Mouse (Mus musculus) forebrain, postnatal 0 days (tissue): ENCODE data around the gene Sf3b2. TPM values are rescaled to one million over a fixed set of nuclear protein-coding genes. Genes with fewer than 3 reads are reported as not detected.

Source experiments
- ATAC-seq: fragments of 200-750 bp; cut with Nextera tagmentation; 2 replicates; pipeline ENCODE4 v1.8.0; 2017; ENCODE audit warnings: mild to moderate bottlenecking, moderate library complexity
- DNase-seq: peaks from one replicate; pipeline ENCODE4 v3.0.0-alpha.2; 2015
- H3K27ac ChIP-seq: fragments of 300-500 bp; sonication (generic); 2 replicates; pipeline ENCODE4 v1.5.1; 2014; ENCODE audit warnings: low read depth, mild to moderate bottlenecking, antibody characterized with exemption, low read length, moderate library complexity, mixed read lengths
- H3K27me3 ChIP-seq: fragments of 300-500 bp; sonication (generic); 2 replicates; pipeline ENCODE4 v1.6.1; 2014; ENCODE audit warnings: mild to moderate bottlenecking, low read length, mixed read lengths; ENCODE audit not compliant: insufficient read depth
- H3K36me3 ChIP-seq: fragments of 300-500 bp; sonication (generic); 2 replicates; pipeline ENCODE4 v1.6.1; 2014; ENCODE audit warnings: mild to moderate bottlenecking, moderate library complexity; ENCODE audit not compliant: insufficient read depth
- H3K4me1 ChIP-seq: fragments of 300-500 bp; sonication (generic); 2 replicates; pipeline ENCODE4 v1.6.1; 2014; ENCODE audit warnings: antibody characterized with exemption; ENCODE audit not compliant: insufficient read depth
- H3K4me2 ChIP-seq: fragments of 300-500 bp; sonication (generic); 2 replicates; pipeline ENCODE4 v1.6.1; 2014; ENCODE audit warnings: low read depth, mild to moderate bottlenecking, moderate library complexity
- H3K4me3 ChIP-seq: fragments of 300-500 bp; sonication (generic); 2 replicates; pipeline ENCODE4 v1.5.1; 2014; ENCODE audit warnings: low read depth, low read length, mixed read lengths
- H3K9ac ChIP-seq: fragments of 300-500 bp; sonication (generic); 2 replicates; pipeline ENCODE4 v1.6.1; 2014; ENCODE audit warnings: mild to moderate bottlenecking
- H3K9me3 ChIP-seq: fragments of 300-500 bp; sonication (generic); 2 replicates; pipeline ENCODE4 v1.6.1; 2016; ENCODE audit warnings: low read length
- CTCF ChIP-seq: sonication (generic); IDR thresholded peaks from 2 replicates; pipeline ENCODE4 v1.5.1; 2016; ENCODE audit warnings: antibody characterized with exemption, control low read depth, low read depth
- WGBS: fragments of 180-500 bp; shearing (Covaris S2); extraction: QIAGEN DNeasy Blood & Tissue Kit; methylation state at CpG from one replicate; pipeline ENCODE4 v1.1.7; 2014; 5-methylcytosine and 5-hydroxymethylcytosine counted together
- polyA plus RNA-seq: library from polyadenylated mRNA; unstranded; fragments of >200 nt; fragmentation: Nextera tagmentation; extraction: Ambion mirVana; gene quantifications from 2 replicates; pipeline ENCODE4 v1.2.1, GENCODE M21; 2015
- total RNA-seq: library from RNA; depleted of rRNA; stranded (reverse); fragments of >200 nt; gene quantifications from 2 replicates; pipeline ENCODE4 v1.2.3, GENCODE M21; 2014; rRNA removed

Gene Sf3b2
- total RNA-seq, result 226 and 261 TPM in 2 replicates
- 310 and 345 TPM in 2 replicates for polyA plus RNA-seq

- peak; percentile 84 for TF ChIP-seq CTCF
- H3K9ac ChIP-seq, result peak within 1 kb of the TSS; percentile 85
- under 1% methylated on average over 46 of the region's 46 CpGs for WGBS
Measured at GRCm38 (mm10) chr19:5294972-5295735, at the start of gene Sf3b2. Gene Sf3b2, minus strand, starts transcription at chr19:5295455.

GRCm38 (mm10) chr19:5341360-5341759 is 46.1 kb upstream of the Sf3b2 start:
- Histone ChIP-seq H3K27ac (no peak overlapping the region), H3K4me2 (no peak overlapping the region), H3K27me3 (no peaks in the 10 kb centered on the region), H3K36me3 (no peaks in the 10 kb centered on the region), H3K9me3 (no peaks in the 10 kb centered on the region), H3K4me3 (no peak overlapping the region), H3K4me1 (no peaks in the 10 kb centered on the region), H3K9ac (no peak overlapping the region)
- 89% methylated on average over 7 of the region's 7 CpGs for WGBS
- TF ChIP-seq CTCF, result no peak
- DNase-seq (no peak), ATAC-seq (no peak)

More at GRCm38 (mm10) chr19:5294972-5295735, at the start of gene Sf3b2:
- Histone ChIP-seq H3K4me1 (peaks cover 23% of the 10 kb centered on the region), H3K9me3 (no peaks in the 10 kb centered on the region), H3K4me3 (peak within 1 kb of the TSS; percentile 91), H3K36me3 (peaks cover 25% of the 10 kb centered on the region), H3K27me3 (no peaks in the 10 kb centered on the region), H3K4me2 (peak within 1 kb of the TSS; percentile 67), H3K27ac (peak within 1 kb of the TSS; percentile 90)
- ATAC-seq (peak; percentile 98), DNase-seq (peak; percentile 100)

DNA sequence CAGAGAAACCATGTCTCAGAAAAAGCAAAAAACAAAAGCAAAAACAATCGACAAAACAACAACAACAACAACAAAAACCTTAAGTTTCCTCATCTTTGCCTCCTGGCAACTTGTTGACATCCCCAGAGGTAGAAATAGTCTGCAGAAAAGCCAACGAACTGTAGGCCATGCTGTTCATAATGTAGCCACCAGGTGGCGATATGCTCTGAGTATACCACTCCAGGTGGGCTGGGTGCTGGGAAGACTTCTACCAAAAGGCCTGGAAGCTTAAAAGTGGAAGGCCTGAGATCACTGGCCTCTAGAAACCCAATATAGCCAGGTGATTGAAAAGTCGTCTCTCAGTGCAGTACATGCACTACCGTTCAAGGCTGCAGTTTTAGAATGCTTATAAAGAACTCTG is 42.7 kb upstream of the Sf3b2 start:
- DNase-seq (peak; percentile 77), ATAC-seq (no peak)
- Histone ChIP-seq H3K36me3 (no peaks in the 10 kb centered on the region), H3K27me3 (no peaks in the 10 kb centered on the region), H3K9ac (no peak overlapping the region), H3K9me3 (no peaks in the 10 kb centered on the region), H3K4me1 (no peaks in the 10 kb centered on the region), H3K4me3 (no peak overlapping the region), H3K4me2 (no peak overlapping the region), H3K27ac (no peak overlapping the region)
- TF ChIP-seq CTCF, result peak; percentile 84
- 18% methylated on average over 5 of the region's 5 CpGs for WGBS

GRCm38 (mm10) chr19:5335441-5335840 is 40.2 kb upstream of the Sf3b2 start, which contains the start of gene Catsper1:
Gene Catsper1, plus strand, starts transcription at chr19:5335741.
- Histone ChIP-seq H3K4me3 (no peak within 1 kb of the TSS), H3K4me2 (no peak within 1 kb of the TSS), H3K4me1 (no peaks in the 10 kb centered on the region), H3K27me3 (no peaks in the 10 kb centered on the region), H3K9me3 (no peaks in the 10 kb centered on the region), H3K9ac (no peak within 1 kb of the TSS), H3K36me3 (no peaks in the 10 kb centered on the region), H3K27ac (no peak within 1 kb of the TSS)
- TF ChIP-seq CTCF, result no peak
- no peak for ATAC-seq
- 86% methylated on average over 6 of the region's 6 CpGs for WGBS
- no peak for DNase-seq

DNA sequence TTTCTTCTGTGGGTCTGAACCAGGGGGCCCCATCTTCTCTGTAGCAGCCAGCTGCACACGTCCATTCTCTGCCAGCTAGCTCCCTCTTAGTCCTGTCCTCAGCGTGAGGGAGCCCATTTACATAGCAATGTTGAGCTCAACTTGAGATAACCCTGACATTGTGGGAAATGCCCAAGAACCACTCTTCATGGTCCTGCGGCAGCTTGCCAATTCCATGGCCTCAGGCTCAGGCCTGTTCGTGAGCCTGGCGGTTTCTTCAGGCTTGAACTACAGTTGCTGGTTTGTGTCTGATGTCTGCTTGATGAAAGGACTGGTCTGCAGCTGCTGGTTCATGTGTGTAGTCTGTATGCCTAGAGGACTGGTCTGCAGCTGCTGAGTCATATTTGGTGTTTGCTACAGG is 39.5 kb upstream of the Sf3b2 start:
- H3K9ac ChIP-seq, result no peak overlapping the region
- 78% methylated on average over 5 of the region's 5 CpGs for WGBS
- no peaks in the 10 kb centered on the region for H3K9me3 ChIP-seq
- no peaks in the 10 kb centered on the region for H3K27me3 ChIP-seq
- DNase-seq (no peak), ATAC-seq (no peak)
- H3K27ac ChIP-seq, result no peak overlapping the region
- H3K36me3 ChIP-seq, result no peaks in the 10 kb centered on the region
- H3K4me1 ChIP-seq, result no peaks in the 10 kb centered on the region
- H3K4me2 ChIP-seq, result no peak overlapping the region
- H3K4me3 ChIP-seq, result no peak overlapping the region
- no peak for TF ChIP-seq CTCF

- H3K9me3 ChIP-seq, result no peaks in the 10 kb centered on the region
- no peak overlapping the region for H3K4me2 ChIP-seq
- H3K4me3 ChIP-seq, result no peak overlapping the region
- H3K4me1 ChIP-seq, result no peaks in the 10 kb centered on the region
- H3K27ac ChIP-seq, result no peak overlapping the region
- WGBS, result 81% methylated on average over 19 of the region's 19 CpGs
- DNase-seq (no peak), ATAC-seq (no peak)
- H3K27me3 ChIP-seq, result no peaks in the 10 kb centered on the region
- no peak for TF ChIP-seq CTCF
- H3K36me3 ChIP-seq, result no peaks in the 10 kb centered on the region
- no peak overlapping the region for H3K9ac ChIP-seq
Measured at GRCm38 (mm10) chr19:5327970-5328369, 32.7 kb upstream of the Sf3b2 start.

- Histone ChIP-seq H3K36me3 (no peaks in the 10 kb centered on the region), H3K4me3 (no peak overlapping the region), H3K27me3 (no peaks in the 10 kb centered on the region), H3K4me2 (no peak overlapping the region), H3K9ac (no peak overlapping the region), H3K4me1 (no peaks in the 10 kb centered on the region), H3K9me3 (no peaks in the 10 kb centered on the region), H3K27ac (no peak overlapping the region)
- WGBS, result 60% methylated on average over 17 of the region's 17 CpGs
- no peak for TF ChIP-seq CTCF
- DNase-seq (no peak), ATAC-seq (no peak)
Measured at GRCm38 (mm10) chr19:5323801-5324200, 28.5 kb upstream of the Sf3b2 start.
